Mouse (Mus musculus) liver, adult 2 months (tissue): ENCODE measurements at regions not wholly inside any gene's neighbourhood (a gene's known extent, or its start where the extent isn't known, plus 50 kb on each side); places are given as distances from the start of the nearest gene placed in this dataset.

Source experiments
- CTCF ChIP-seq: fragments of 200-500 bp; IDR thresholded peaks from 2 replicates; pipeline ENCODE4 v1.5.1; 2011; ENCODE audit warnings: low read depth, low read length, control low read depth
- POLR2A ChIP-seq: fragments of 200-500 bp; IDR thresholded peaks from 2 replicates; pipeline ENCODE4 v1.6.1; 2011; ENCODE audit warnings: low read length, control low read depth; ENCODE audit not compliant: insufficient read depth; ENCODE audit errors: extremely low read depth

DNA sequence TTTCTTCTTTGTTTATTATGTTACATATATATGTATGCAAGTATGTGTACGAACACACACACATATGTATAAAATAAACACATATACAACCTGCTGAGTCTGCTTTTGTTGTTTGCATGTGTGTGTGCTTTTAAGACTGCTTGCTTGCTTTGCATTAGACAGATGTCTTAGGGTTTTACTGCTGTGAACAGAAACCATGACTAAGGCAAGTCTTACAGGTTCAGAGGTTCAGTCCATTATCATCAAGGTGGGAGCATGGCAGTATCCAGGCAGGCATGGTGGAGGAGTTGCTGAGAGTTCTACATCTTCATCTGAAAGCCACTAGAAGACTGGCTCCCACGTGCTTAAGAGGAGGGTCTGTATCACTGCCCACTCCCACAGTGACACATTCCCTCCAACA is 520.3 kb upstream of the Tmem132c start:
- TF ChIP-seq POLR2A (no peak), CTCF (no peak)
